Comparison of ENCODE assay signal across 8 mouse cellular contexts in the genomic region with DNA sequence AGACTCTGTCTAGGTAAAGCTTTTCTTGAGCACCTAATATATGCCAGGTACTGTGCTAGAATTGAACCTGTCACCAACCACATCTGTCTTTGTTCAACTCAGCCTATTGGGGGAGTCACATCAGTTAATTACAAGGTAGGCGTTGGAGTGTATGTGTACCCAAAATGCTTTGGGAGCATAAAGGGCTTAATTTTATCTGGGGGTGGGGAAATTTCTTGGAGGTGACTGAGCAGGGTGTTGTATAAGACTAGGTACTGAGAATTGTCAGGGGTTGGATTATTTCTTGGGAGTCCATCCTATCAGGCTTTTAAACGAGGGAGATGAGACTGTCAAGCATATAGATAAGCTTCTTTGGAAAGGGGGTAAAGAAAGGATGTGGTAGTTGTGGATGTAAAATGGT. TPM values are rescaled to one million over a fixed set of nuclear protein-coding genes. Genes with fewer than 3 reads are reported as not detected.
A peak's percentile ranks its signal among the peaks of the same experiment; 100 is the strongest.
DNase-seq lines count a peak whose midpoint lies in the region; ATAC-seq and TF ChIP-seq lines count a peak whose summit lies in the region.

No protein-coding gene starts in this region.

- no peak for TF ChIP-seq POLR2A in MEL (IDR thresholded peaks at IDR 0.05; ENCODE audit: control insufficient read depth in 1 of 2, insufficient read depth in 1 of 2, low read depth in 1 of 2, low read length in 2 of 2, poor library complexity in 1 of 2)

- H3K36me3 ChIP-seq in heart, embryonic 15.5 days = no peaks in the 10 kb centered on the region
- peaks cover 5 to 34% of the 10 kb centered on the region in 2 experiments; a peak in 3 of 4 replicates for H3K36me3 ChIP-seq in MEL (ENCODE audit: control insufficient read depth in 1 of 2, insufficient read depth in 2 of 2, low read length in 2 of 2)
- no peaks in the 10 kb centered on the region for H3K36me3 ChIP-seq in hindbrain, embryonic 11.5 days (ENCODE audit: control insufficient read depth, insufficient read depth, low read length)
- H3K36me3 ChIP-seq in midbrain, embryonic 10.5 days = peaks cover 27% of the 10 kb centered on the region

- H3K27me3 ChIP-seq in heart, embryonic 15.5 days = no peaks in the 10 kb centered on the region
- H3K27me3 ChIP-seq in MEL (ENCODE audit: control insufficient read depth in 1 of 2, insufficient read depth in 2 of 2, low read length in 2 of 2) = no peaks in the 10 kb centered on the region
- no peaks in the 10 kb centered on the region for H3K27me3 ChIP-seq in hindbrain, embryonic 11.5 days (ENCODE audit: control insufficient read depth, insufficient read depth, low read length)
- no peaks in the 10 kb centered on the region for H3K27me3 ChIP-seq in midbrain, embryonic 10.5 days (ENCODE audit: low read depth, poor library complexity, severe bottlenecking)

- intact Hi-C loops in heart, postnatal 10 days (cut with DNase I) = loop anchor here (5.0 kb wide), 2 partner anchors 36 to 44 kb away; no protein-coding TSS in a partner anchor

- ATAC-seq in heart, embryonic 15.5 days (replicated peaks; ENCODE audit: insufficient number of reproducible peaks, insufficient read depth, low FRiP score, low read depth) = no peak
- ATAC-seq in hindbrain, embryonic 11.5 days (ENCODE audit: low FRiP score) = no peak

- no peak for TF ChIP-seq RAD21 in MEL (IDR thresholded peaks at IDR 0.05; ENCODE audit: low read depth, low read length)

- peaks cover 30% of the 10 kb centered on the region for H3K79me2 ChIP-seq in MEL (ENCODE audit: control insufficient read depth, insufficient read depth, low read length, poor library complexity)

- H3K27ac ChIP-seq in heart, embryonic 15.5 days = no peak overlapping the region
- H3K27ac ChIP-seq in MEL (ENCODE audit: control insufficient read depth, low read depth, low read length) = no peak overlapping the region
- no peak overlapping the region for H3K27ac ChIP-seq in hindbrain, embryonic 11.5 days (ENCODE audit: low read depth, low read length)
- peak overlapping the region; percentile 99; the same call in 1 of the 2 replicates for H3K27ac ChIP-seq in midbrain, embryonic 10.5 days (replicated peaks)

- H3K9ac ChIP-seq in heart, embryonic 15.5 days = no peak overlapping the region
- peak overlapping the region; percentile 100 for H3K9ac ChIP-seq in MEL (ENCODE audit: control insufficient read depth, low read depth, low read length, poor library complexity, severe bottlenecking)
- no peak overlapping the region; the same call in 1 of the 2 replicates for H3K9ac ChIP-seq in hindbrain, embryonic 11.5 days (ENCODE audit: low read depth, low read length)

- no peaks in the 10 kb centered on the region for H3K9me3 ChIP-seq in heart, embryonic 15.5 days (replicated peaks)
- H3K9me3 ChIP-seq in MEL (replicated peaks; ENCODE audit: insufficient read depth, low read length) = no peaks in the 10 kb centered on the region
- no peaks in the 10 kb centered on the region for H3K9me3 ChIP-seq in hindbrain, embryonic 11.5 days (ENCODE audit: control insufficient read depth, low read length)
- no peaks in the 10 kb centered on the region for H3K9me3 ChIP-seq in midbrain, embryonic 10.5 days (replicated peaks)

- no peak for DNase-seq in heart, postnatal 10 days
- no peak for DNase-seq in MEL (ENCODE audit: low read depth, low spot score)
- DNase-seq in hindbrain, embryonic 11.5 days (ENCODE audit: low spot score) = no peak
- no peak for DNase-seq in midbrain, embryonic 10.5 days (ENCODE audit: low spot score)
- no peak for DNase-seq in cerebellum, postnatal 36 days
- DNase-seq in right cerebral cortex, postnatal 36 days (ENCODE audit: low spot score in 2 of 2) = no peak
- no peak for DNase-seq in urinary bladder, postnatal 10 days (ENCODE audit: low spot score)

- TF ChIP-seq CTCF in MEL (IDR thresholded peaks at IDR 0.05 in 2 of 3, conservative IDR thresholded peaks at IDR 0.05 in 1 of 3; ENCODE audit: control insufficient read depth in 1 of 3, insufficient read depth in 1 of 3, low read depth in 2 of 3, low read length in 3 of 3, poor library complexity in 1 of 3, severe bottlenecking in 1 of 3) = no peak

- 29% methylated on average over 2 of the region's 2 CpGs for WGBS in heart, embryonic 15.5 days
- WGBS in hindbrain, embryonic 11.5 days = 53% methylated on average over 2 of the region's 2 CpGs
- 58% methylated on average over 2 of the region's 2 CpGs for WGBS in midbrain, embryonic 10.5 days

- H3K4me3 ChIP-seq in heart, embryonic 15.5 days = peak overlapping the region; percentile 92
- peak overlapping the region; percentile 39 to 89; a peak in 1 of 4 replicates for H3K4me3 ChIP-seq in MEL (ENCODE audit: control insufficient read depth in 1 of 2, insufficient read depth in 1 of 2, low read depth in 2 of 2, low read length in 2 of 2)
- peak overlapping the region; percentile 99 for H3K4me3 ChIP-seq in hindbrain, embryonic 11.5 days (ENCODE audit: low read depth, low read length)
- H3K4me3 ChIP-seq in midbrain, embryonic 10.5 days = peak overlapping the region; percentile 98

- TF ChIP-seq EP300 in MEL (IDR thresholded peaks at IDR 0.05; ENCODE audit: low read depth in 1 of 2, low read length in 2 of 2) = no peak

- peak overlapping the region; percentile 59 for H3K4me2 ChIP-seq in heart, embryonic 15.5 days
- peak overlapping the region; percentile 67 for H3K4me2 ChIP-seq in hindbrain, embryonic 11.5 days (replicated peaks; ENCODE audit: low read depth, low read length)

- peaks cover 36% of the 10 kb centered on the region for H3K4me1 ChIP-seq in heart, embryonic 15.5 days (replicated peaks)
- H3K4me1 ChIP-seq in MEL (ENCODE audit: control insufficient read depth in 1 of 2, insufficient read depth in 2 of 2, low read length in 2 of 2) = peaks cover 12 to 30% of the 10 kb centered on the region in 2 experiments
- H3K4me1 ChIP-seq in hindbrain, embryonic 11.5 days (replicated peaks; ENCODE audit: control insufficient read depth, insufficient read depth, low read length) = no peaks in the 10 kb centered on the region
- H3K4me1 ChIP-seq in midbrain, embryonic 10.5 days = peaks cover 46% of the 10 kb centered on the region

TF ChIP-seq in MEL, 35 proteins besides CTCF, POLR2A, EP300 and RAD21:
- TF ChIP-seq KAT2A (conservative IDR thresholded peaks at IDR 0.05; ENCODE audit: low read depth, low read length) (no peak), CHD1 (IDR thresholded peaks at IDR 0.05; ENCODE audit: low read depth, low read length) (0 out of 2 replicates have a peak, but pooled peaks have one; percentile 19)
TF ChIP-seq in MEL: peak in this region for 1.

RNA-seq across cellular contexts. Expression of a gene that starts 2.4 kb away (rescaled TPM):
- 42.8 and 48.1 TPM in 2 replicates for polyA plus RNA-seq in heart, embryonic 15.5 days (2015; fragmentation: Nextera tagmentation; extraction: Ambion mirVana)
- 10 to 100 TPM; 53.1 to 65.1 TPM for total RNA-seq in heart, postnatal 10 days (2021)
- 33.5 and 36.5 TPM in 2 replicates for total RNA-seq in MEL (2012; rRNA removed)
- 100 to 1,000 TPM in 1 of 2 experiments, 10 to 100 TPM in 1; 73.3 to 123 TPM for polyA plus RNA-seq in MEL (2012; ENCODE audit: insufficient read depth in 1 of 2, insufficient read length in 2 of 2, low read depth in 1 of 2, low replicate concordance in 2 of 2, missing spikeins in 1 of 2)
- polyA plus RNA-seq in hindbrain, embryonic 11.5 days (2014; fragmentation: Nextera tagmentation; extraction: Ambion mirVana) = 106 and 123 TPM in 2 replicates
- 107 and 108 TPM in 2 replicates for polyA plus RNA-seq in midbrain, embryonic 10.5 days (2016; fragmentation: Nextera tagmentation; extraction: Ambion mirVana)
